Mouse (Mus musculus) ES-E14 (cell line): Measurements from ENCODE around the gene Atp6v1b1.

Experiments
- HCFC1 ChIP-seq: IDR thresholded peaks from 2 replicates; pipeline ENCODE4 v1.6.1; 2012; ENCODE audit warnings: low read length, inconsistent platforms, borderline replicate concordance; ENCODE audit not compliant: insufficient read depth
- MAFK ChIP-seq: IDR thresholded peaks from 2 replicates; pipeline ENCODE4 v1.6.1; 2014; ENCODE audit warnings: mild to moderate bottlenecking, low read depth, low read length, inconsistent platforms; ENCODE audit not compliant: insufficient read depth
- ZC3H11A ChIP-seq: IDR thresholded peaks from 2 replicates; pipeline ENCODE4 v1.6.1; 2012; ENCODE audit warnings: low read depth, mild to moderate bottlenecking, inconsistent platforms, low read length, borderline replicate concordance
- ZNF384 ChIP-seq: IDR thresholded peaks from 2 replicates; pipeline ENCODE4 v1.6.1; 2012; ENCODE audit warnings: low read depth, low read length, inconsistent platforms

DNA sequence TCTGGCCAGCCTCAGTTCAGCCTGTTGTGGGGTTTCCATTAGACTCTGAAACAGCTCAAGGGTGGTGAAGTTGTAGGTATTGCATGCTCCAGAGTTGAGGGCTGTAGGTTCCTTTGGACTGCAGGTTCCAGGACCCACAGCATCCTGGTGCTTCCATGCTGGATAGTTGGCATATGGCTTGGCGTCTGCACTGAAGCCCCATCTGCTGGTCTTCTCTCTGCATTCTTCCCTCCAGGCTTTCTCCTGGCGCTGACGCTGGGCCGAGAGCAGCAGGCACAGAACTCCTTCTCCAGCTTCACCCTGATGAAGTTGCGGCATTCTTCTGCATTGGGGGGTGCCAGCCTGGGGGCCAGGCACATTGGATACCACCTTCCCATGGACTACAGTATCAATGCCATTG lies 59.2 kb downstream of the Atp6v1b1 start:
- TF ChIP-seq ZNF384 (no peak), ZC3H11A (no peak), MAFK (no peak), HCFC1 (no peak)
